ENCODE assay signal across 20 mouse cellular contexts in genomic region chr15:101485911-101486635, GRCm38 (mm10). TPM values are rescaled to one million over a fixed set of nuclear protein-coding genes. Genes with fewer than 3 reads are reported as not detected.
DNase-seq lines count a peak whose midpoint lies in the region; ATAC-seq lines count a peak whose summit lies in the region.
"Had no signal": no experiment of that assay in that cellular context is flagged by ENCODE, and none has a peak within 500 bp of the region (broad histone marks: within the 10 kb centered on the region; RNA-seq: fewer than 3 reads in every experiment).

No protein-coding gene starts in this region.

- H3K9ac ChIP-seq in neural tube, embryonic 15.5 days (replicated peaks) = no peak overlapping the region
- H3K9ac ChIP-seq: embryonic facial prominence, embryonic 12.5 days; hindbrain, embryonic 14.5 days; liver, embryonic 13.5 days had no signal

- intact Hi-C loops in left cerebral cortex, postnatal 10 days (cut with DNase I) = no loop called here
- intact Hi-C loops in left cerebral cortex, postnatal 36 days (cut with DNase I) = no loop called here

- no peaks in the 10 kb centered on the region for H3K4me1 ChIP-seq in neural tube, embryonic 15.5 days
- H3K4me1 ChIP-seq: embryonic facial prominence, embryonic 12.5 days; liver, embryonic 13.5 days had no signal

- no peaks in the 10 kb centered on the region for H3K36me3 ChIP-seq in neural tube, embryonic 15.5 days
- H3K36me3 ChIP-seq: embryonic facial prominence, embryonic 12.5 days; forebrain, embryonic 10.5 days; liver, embryonic 13.5 days had no signal

- H3K27ac ChIP-seq in neural tube, embryonic 15.5 days (replicated peaks) = no peak overlapping the region
- H3K27ac ChIP-seq: embryonic facial prominence, embryonic 12.5 days; forebrain, embryonic 10.5 days; hindbrain, embryonic 14.5 days; liver, embryonic 13.5 days had no signal

- no peaks in the 10 kb centered on the region for H3K9me3 ChIP-seq in neural tube, embryonic 15.5 days (replicated peaks)
- H3K9me3 ChIP-seq: embryonic facial prominence, embryonic 12.5 days; forebrain, embryonic 10.5 days; liver, embryonic 13.5 days had no signal

- WGBS in neural tube, embryonic 15.5 days = 86% methylated on average over 11 of the region's 11 CpGs

- no peaks in the 10 kb centered on the region for H3K27me3 ChIP-seq in neural tube, embryonic 15.5 days (replicated peaks)
- H3K27me3 ChIP-seq: embryonic facial prominence, embryonic 12.5 days; liver, embryonic 13.5 days had no signal

- no peak overlapping the region for H3K4me3 ChIP-seq in neural tube, embryonic 15.5 days (replicated peaks)
- H3K4me3 ChIP-seq: embryonic facial prominence, embryonic 12.5 days; forebrain, embryonic 10.5 days; liver, embryonic 13.5 days had no signal

- peak; percentile 28 to 55 for DNase-seq in left cerebral cortex, adult 18-20 months (ENCODE audit: low spot score in 2 of 2)
- DNase-seq in left cerebral cortex, postnatal 10 days (ENCODE audit: extremely low spot score in 1 of 2, low spot score in 2 of 2) = no peak
- peak; percentile 40 to 68 for DNase-seq in frontal cortex, adult 2 months (ENCODE audit: extremely low spot score in 1 of 2, low spot score in 1 of 2)
- peak; percentile 33 to 54 for DNase-seq in left cerebral cortex, postnatal 36 days (ENCODE audit: low spot score in 2 of 2)
- DNase-seq in thymus, postnatal 10 days (ENCODE audit: low spot score in 2 of 2) = peak; percentile 23 to 40
- DNase-seq in lung, postnatal 25 days (ENCODE audit: low spot score) = no peak
- no peak for DNase-seq in ovary, postnatal 10 days (ENCODE audit: low spot score)
- DNase-seq: adrenal gland, adult 8-10 months; cerebellum, postnatal 14 days; gastrocnemius, postnatal 14 days; kidney, postnatal 10 days; liver, embryonic 13.5 days; lung, postnatal 36 days had no signal

- no peak for ATAC-seq in neural tube, embryonic 15.5 days (ENCODE audit: low FRiP score)

- no peak overlapping the region for H3K4me2 ChIP-seq in neural tube, embryonic 15.5 days
- H3K4me2 ChIP-seq: embryonic facial prominence, embryonic 12.5 days; hindbrain, embryonic 14.5 days; liver, embryonic 13.5 days had no signal

RNA-seq across cellular contexts. Expression of gene Krt83, which starts 5.2 kb away (rescaled TPM):
- not detected for total RNA-seq in left cerebral cortex, adult 18-20 months (2021)
- total RNA-seq in left cerebral cortex, postnatal 10 days (2021) = not detected
- polyA plus RNA-seq in frontal cortex, adult 2 months (2012; rRNA removed) = not detected in 2 replicates
- total RNA-seq in left cerebral cortex, postnatal 36 days (2021) = not detected
- not detected in 2 replicates for polyA plus RNA-seq in neural tube, embryonic 15.5 days (2015; fragmentation: Nextera tagmentation; extraction: Ambion mirVana)
- total RNA-seq: adrenal gland, adult 8-10 months; left cerebral cortex, adult 8-10 months had no signal
- polyA plus RNA-seq: C2C12; embryonic facial prominence, embryonic 12.5 days; forebrain, embryonic 10.5 days; heart, embryonic 14.5 days; hindbrain, embryonic 14.5 days; liver, embryonic 13.5 days had no signal

RNA-seq across cellular contexts. Expression of gene Krt86, which starts 12.8 kb away (rescaled TPM):
- not detected for total RNA-seq in left cerebral cortex, adult 18-20 months (2021)
- not detected for total RNA-seq in left cerebral cortex, postnatal 10 days (2021)
- polyA plus RNA-seq in frontal cortex, adult 2 months (2012; rRNA removed) = 0.10 TPM in 1 of 2 replicates, not detected in the other
- not detected for total RNA-seq in left cerebral cortex, postnatal 36 days (2021)
- polyA plus RNA-seq in neural tube, embryonic 15.5 days (2015; fragmentation: Nextera tagmentation; extraction: Ambion mirVana) = 0.11 TPM in 1 of 2 replicates, not detected in the other
- total RNA-seq: adrenal gland, adult 8-10 months; gastrocnemius, postnatal 14 days; left cerebral cortex, adult 8-10 months had no signal
- polyA plus RNA-seq: C2C12; embryonic facial prominence, embryonic 12.5 days; heart, embryonic 14.5 days; liver, embryonic 13.5 days had no signal

RNA-seq across cellular contexts. Expression of gene Krt81, which starts 22.5 kb away (rescaled TPM):
- not detected for total RNA-seq in left cerebral cortex, adult 18-20 months (2021)
- not detected for total RNA-seq in left cerebral cortex, postnatal 10 days (2021)
- not detected in 2 replicates for polyA plus RNA-seq in frontal cortex, adult 2 months (2012; rRNA removed)
- total RNA-seq in left cerebral cortex, postnatal 36 days (2021) = not detected
- polyA plus RNA-seq in neural tube, embryonic 15.5 days (2015; fragmentation: Nextera tagmentation; extraction: Ambion mirVana) = not detected in 2 replicates
- total RNA-seq: adrenal gland, adult 8-10 months; gastrocnemius, postnatal 14 days; left cerebral cortex, adult 8-10 months had no signal
- polyA plus RNA-seq: C2C12; embryonic facial prominence, embryonic 12.5 days; forebrain, embryonic 10.5 days; heart, embryonic 14.5 days; hindbrain, embryonic 14.5 days; liver, embryonic 13.5 days had no signal

RNA-seq across cellular contexts. Expression of gene Gm49425, which starts 31.0 kb away (rescaled TPM):
- not detected for total RNA-seq in left cerebral cortex, adult 18-20 months (2021)
- not detected for total RNA-seq in left cerebral cortex, postnatal 10 days (2021)
- not detected in 2 replicates for polyA plus RNA-seq in frontal cortex, adult 2 months (2012; rRNA removed)
- total RNA-seq in left cerebral cortex, postnatal 36 days (2021) = not detected
- 0.19 and 0.42 TPM in 2 replicates for polyA plus RNA-seq in neural tube, embryonic 15.5 days (2015; fragmentation: Nextera tagmentation; extraction: Ambion mirVana)
- total RNA-seq: adrenal gland, adult 8-10 months; gastrocnemius, postnatal 14 days; left cerebral cortex, adult 8-10 months had no signal
- polyA plus RNA-seq: C2C12; embryonic facial prominence, embryonic 12.5 days; forebrain, embryonic 10.5 days; heart, embryonic 14.5 days; hindbrain, embryonic 14.5 days; liver, embryonic 13.5 days had no signal

RNA-seq across cellular contexts. Expression of gene Krt88, which starts 38.5 kb away (rescaled TPM):
- total RNA-seq in left cerebral cortex, adult 18-20 months (2021) = not detected
- not detected for total RNA-seq in left cerebral cortex, postnatal 10 days (2021)
- not detected in 2 replicates for polyA plus RNA-seq in frontal cortex, adult 2 months (2012; rRNA removed)
- total RNA-seq in left cerebral cortex, postnatal 36 days (2021) = not detected
- polyA plus RNA-seq in neural tube, embryonic 15.5 days (2015; fragmentation: Nextera tagmentation; extraction: Ambion mirVana) = not detected in 2 replicates
- total RNA-seq: adrenal gland, adult 8-10 months; gastrocnemius, postnatal 14 days; left cerebral cortex, adult 8-10 months had no signal
- polyA plus RNA-seq: C2C12; embryonic facial prominence, embryonic 12.5 days; forebrain, embryonic 10.5 days; heart, embryonic 14.5 days; hindbrain, embryonic 14.5 days; liver, embryonic 13.5 days had no signal

Comparison
In these comparisons a context has a peak if more than half of its experiments do, and no peak if none do; other contexts are left out.
1. DNase-seq: peak in left cerebral cortex, adult 18-20 months (2 of 2), frontal cortex, adult 2 months (2 of 2), left cerebral cortex, postnatal 36 days (2 of 2) and thymus, postnatal 10 days (2 of 2); none in left cerebral cortex, postnatal 10 days (0 of 2), lung, postnatal 25 days (single experiment) and ovary, postnatal 10 days (single experiment).